Mouse (Mus musculus): ENCODE data around the gene Etv5.

- TF ChIP-seq EP300 (IDR thresholded peaks at IDR 0.05; ENCODE audit: low read length) (no peak), CTCF (conservative IDR thresholded peaks at IDR 0.05 in 1 of 2, IDR thresholded peaks at IDR 0.05 in 1 of 2; ENCODE audit: low read depth in 2 of 2, low read length in 2 of 2) (peak in 1 of 2 experiments; percentile 48; a peak in 2 of 4 replicates), POLR2AphosphoS2 (IDR thresholded peaks at IDR 0.05; ENCODE audit: low read depth, low read length) (no peak), MAX (IDR thresholded peaks at IDR 0.05; ENCODE audit: low read length) (no peak), NELFE (IDR thresholded peaks at IDR 0.05; ENCODE audit: low read depth, low read length) (no peak), UBTF (IDR thresholded peaks at IDR 0.05; ENCODE audit: low read depth, low read length) (no peak), KAT2A (IDR thresholded peaks at IDR 0.05; ENCODE audit: insufficient replicate concordance, low read length) (no peak), CHD1 (IDR thresholded peaks at IDR 0.05; ENCODE audit: low read depth, low read length) (no peak), ZC3H11A (IDR thresholded peaks at IDR 0.05; ENCODE audit: low read depth, low read length) (no peak), ELF1 (IDR thresholded peaks at IDR 0.05; ENCODE audit: low read depth, low read length) (no peak), USF2 (conservative IDR thresholded peaks at IDR 0.05; ENCODE audit: low read depth, low read length) (no peak), USF1 (IDR thresholded peaks at IDR 0.05; ENCODE audit: low read depth, low read length) (no peak), GABPA (IDR thresholded peaks at IDR 0.05; ENCODE audit: insufficient replicate concordance, low read depth, low read length) (no peak)
Measured at GRCm38 (mm10) chr16:22440269-22440668, 750 bp upstream of the Etv5 start.

Measured in CH12.LX (cell line).